Mouse (Mus musculus): ENCODE results near the gene Ctnna2.

The Ctnna2 gene

GRCm38 (mm10) chr6:77265163-77265562, 714.3 kb downstream of the Ctnna2 start:
- no peak for DNase-seq (ENCODE audit: low spot score in 2 of 2)

GRCm38 (mm10) chr6:77257358-77258105, 722.0 kb downstream of the Ctnna2 start:
- DNase-seq (ENCODE audit: low spot score in 2 of 2) = peak in 1 of 2 experiments; percentile 42

GRCm38 (mm10) chr6:77256348-77256747, 723.2 kb downstream of the Ctnna2 start:
- DNase-seq (ENCODE audit: low spot score in 2 of 2) = no peak

- DNase-seq (ENCODE audit: low spot score in 2 of 2) = no peak
Measured at GRCm38 (mm10) chr6:77253480-77253879, 726.0 kb downstream of the Ctnna2 start.

GRCm38 (mm10) chr6:77243541-77244231, 735.8 kb downstream of the Ctnna2 start:
- peak in 1 of 2 experiments; percentile 26 for DNase-seq (ENCODE audit: low spot score in 2 of 2)

- peak; percentile 82 for DNase-seq (ENCODE audit: low spot score in 2 of 2)
Measured at GRCm38 (mm10) chr6:77242601-77243406, 736.7 kb downstream of the Ctnna2 start, which contains the start of gene Lrrtm1. Gene Lrrtm1, plus strand, starts transcription at chr6:77242689.

GRCm38 (mm10) chr6:77240426-77240825, 739.1 kb downstream of the Ctnna2 start:
- DNase-seq (ENCODE audit: low spot score in 2 of 2) = no peak

GRCm38 (mm10) chr6:77222849-77223638, 756.5 kb downstream of the Ctnna2 start:
- DNase-seq (ENCODE audit: low spot score in 2 of 2) = peak; percentile 72 to 80

GRCm38 (mm10) chr6:77220776-77221175, 758.7 kb downstream of the Ctnna2 start:
- no peak for DNase-seq (ENCODE audit: low spot score in 2 of 2)

GRCm38 (mm10) chr6:77218875-77219274, 760.6 kb downstream of the Ctnna2 start:
- no peak for DNase-seq (ENCODE audit: low spot score in 2 of 2)

GRCm38 (mm10) chr6:77215322-77215721, 764.2 kb downstream of the Ctnna2 start:
- no peak for DNase-seq (ENCODE audit: low spot score in 2 of 2)

GRCm38 (mm10) chr6:77213757-77214409, 765.6 kb downstream of the Ctnna2 start:
- no peak for DNase-seq (ENCODE audit: low spot score in 2 of 2)

GRCm38 (mm10) chr6:77209929-77210328, 769.6 kb downstream of the Ctnna2 start:
- no peak for DNase-seq (ENCODE audit: low spot score in 2 of 2)

- peak; percentile 32 to 56 for DNase-seq (ENCODE audit: low spot score in 2 of 2)
Measured at GRCm38 (mm10) chr6:77209183-77209582, 770.3 kb downstream of the Ctnna2 start.

GRCm38 (mm10) chr6:77199375-77199774, 780.1 kb downstream of the Ctnna2 start:
- DNase-seq (ENCODE audit: low spot score in 2 of 2) = no peak

GRCm38 (mm10) chr6:77196650-77197049, 782.8 kb downstream of the Ctnna2 start:
- DNase-seq (ENCODE audit: low spot score in 2 of 2) = no peak

- no peak for DNase-seq (ENCODE audit: low spot score in 2 of 2)
Measured at GRCm38 (mm10) chr6:77191635-77192034, 787.9 kb downstream of the Ctnna2 start.

- no peak for DNase-seq (ENCODE audit: low spot score in 2 of 2)
Measured at GRCm38 (mm10) chr6:77188628-77189027, 790.9 kb downstream of the Ctnna2 start.

- no peak for DNase-seq (ENCODE audit: low spot score in 2 of 2)
Measured at GRCm38 (mm10) chr6:77185751-77186150, 793.7 kb downstream of the Ctnna2 start.

GRCm38 (mm10) chr6:77184896-77185295, 794.6 kb downstream of the Ctnna2 start:
- DNase-seq (ENCODE audit: low spot score in 2 of 2) = no peak

- no peak for DNase-seq (ENCODE audit: low spot score in 2 of 2)
Measured at GRCm38 (mm10) chr6:77175764-77176163, 803.7 kb downstream of the Ctnna2 start.

Measured in right cerebral cortex, postnatal 36 days (tissue).